Mouse (Mus musculus): Measurements from ENCODE around the gene Mfap1b. TPM values are rescaled to one million over a fixed set of nuclear protein-coding genes. Genes with fewer than 3 reads are reported as not detected.
A peak's percentile ranks its signal among the peaks of the same experiment; 100 is the strongest.
"Not testable (repeated sequence)": the region's sequence is repeated elsewhere in the genome, so short reads cannot be mapped to it uniquely, and the experiment has no call there.

The Mfap1b gene
- total RNA-seq, 1 experiment: 23.2 TPM

DNA sequence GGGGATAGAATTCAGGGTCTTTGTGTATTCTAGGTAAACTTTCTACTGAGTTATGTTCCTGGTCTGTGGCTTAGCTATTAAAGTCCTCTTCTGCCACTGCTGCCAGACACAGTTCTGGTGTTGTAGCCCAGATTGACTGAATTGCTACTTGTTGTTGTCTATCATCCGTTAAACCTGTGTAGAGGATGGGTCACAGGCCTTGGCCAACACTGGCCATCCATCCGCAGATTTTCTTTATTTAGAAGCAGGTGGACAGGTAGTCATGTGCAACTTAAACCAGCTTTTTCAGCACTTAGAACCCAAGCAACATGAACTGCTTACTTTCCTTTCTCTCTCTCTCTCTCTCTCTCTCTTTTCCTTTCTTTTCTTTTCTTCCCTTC, 34.1 kb upstream of the Mfap1b start:
- peak overlapping the region; percentile 84 to 99; a peak in 2 of 4 replicates for H3K4me3 ChIP-seq (ENCODE audit: insufficient read depth in 1 of 2, low read depth in 1 of 2, low read length in 2 of 2, poor library complexity in 1 of 2, severe bottlenecking in 1 of 2)
- in situ Hi-C loops (cut with MboI; ENCODE audit: low sequenced_read_pairs in 2 of 2, unreplicated experiment in 2 of 2): no loop called here
- peaks cover 9% of the 10 kb centered on the region for H3K36me3 ChIP-seq (ENCODE audit: control insufficient read depth, insufficient read depth, low read length, poor library complexity, severe bottlenecking)

DNA sequence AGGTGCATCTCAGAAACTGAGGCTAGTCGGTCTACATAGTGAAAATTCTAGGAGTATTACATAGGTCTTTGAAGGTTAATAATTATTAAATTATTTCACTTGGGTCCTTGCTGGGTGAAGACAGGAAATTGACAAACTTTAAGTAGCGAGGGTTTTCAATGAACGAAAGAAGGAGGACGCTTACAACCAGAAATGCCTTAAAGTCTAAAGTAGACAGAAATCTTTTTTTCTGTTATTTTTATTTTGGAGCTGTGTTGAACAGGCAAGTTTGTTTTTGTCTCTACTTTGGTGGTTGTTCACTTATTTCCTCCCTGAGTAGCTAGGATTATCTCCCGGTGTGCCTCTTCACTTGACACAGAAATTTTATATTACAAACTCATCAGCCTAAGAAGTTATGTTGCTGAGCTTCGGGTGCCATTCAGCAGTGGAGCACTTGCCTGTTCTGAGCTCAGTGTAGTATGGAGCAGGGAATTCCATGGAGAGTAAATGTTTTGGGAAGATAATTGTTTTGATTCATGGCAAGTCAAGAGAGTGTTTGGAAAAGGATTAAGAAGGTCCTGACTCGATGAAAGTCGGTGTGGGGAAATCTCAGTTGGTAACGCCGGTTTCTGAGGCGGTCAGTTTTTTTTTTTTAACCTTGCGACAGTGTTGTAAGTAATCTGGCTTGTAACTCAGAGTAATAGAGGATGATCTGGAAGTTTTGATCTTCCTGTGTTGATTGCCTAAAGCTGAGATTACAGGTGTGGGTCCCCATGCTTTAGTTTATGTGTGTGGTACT, 33.5 kb upstream of the Mfap1b start:
- Histone ChIP-seq H3K4me3 (ENCODE audit: insufficient read depth in 1 of 2, low read depth in 1 of 2, low read length in 2 of 2, poor library complexity in 1 of 2, severe bottlenecking in 1 of 2) (peak overlapping the region; percentile 84 to 99), H3K4me1 (ENCODE audit: control insufficient read depth in 2 of 2, insufficient read depth in 2 of 2, low read length in 2 of 2, poor library complexity in 1 of 2) (peaks cover 0 to 4% of the 10 kb centered on the region in 2 experiments; a peak in 1 of 4 replicates), H3K9me3 (ENCODE audit: control insufficient read depth, insufficient read depth, low read depth, low read length) (no peaks in the 10 kb centered on the region), H3K36me3 (ENCODE audit: control insufficient read depth, insufficient read depth, low read length, poor library complexity, severe bottlenecking) (peaks cover 9% of the 10 kb centered on the region), H3K9ac (ENCODE audit: insufficient read depth, low read depth, low read length, poor library complexity, severe bottlenecking) (peak overlapping the region; percentile 77; the same call in 1 of the 2 replicates), H3K27ac (ENCODE audit: insufficient read depth, low read depth, low read length, poor library complexity, severe bottlenecking) (no peak overlapping the region)
- no peak for DNase-seq (ENCODE audit: low read depth, low spot score)
- in situ Hi-C loops (cut with MboI; ENCODE audit: low sequenced_read_pairs in 2 of 2, unreplicated experiment in 2 of 2): no loop called here
- TF ChIP-seq CHD2 (IDR thresholded peaks at IDR 0.05; ENCODE audit: low read depth, low read length) (no peak), ZC3H11A (IDR thresholded peaks at IDR 0.05; ENCODE audit: borderline replicate concordance, low read depth, low read length) (no peak), ZNF384 (IDR thresholded peaks at IDR 0.05; ENCODE audit: low read depth, low read length) (no peak), HCFC1 (IDR thresholded peaks at IDR 0.05; ENCODE audit: borderline replicate concordance, insufficient read depth, low read length) (no peak), MAFK (IDR thresholded peaks at IDR 0.05; ENCODE audit: insufficient read depth, low read depth, low read length) (no peak)

More for the DNA sequence above, 34.1 kb upstream of the Mfap1b start:
- Histone ChIP-seq H3K27ac (ENCODE audit: insufficient read depth, low read depth, low read length, poor library complexity, severe bottlenecking) (no peak overlapping the region), H3K9ac (ENCODE audit: insufficient read depth, low read depth, low read length, poor library complexity, severe bottlenecking) (peak overlapping the region; percentile 77; the same call in 1 of the 2 replicates), H3K9me3 (ENCODE audit: control insufficient read depth, insufficient read depth, low read depth, low read length) (no peaks in the 10 kb centered on the region), H3K4me1 (ENCODE audit: control insufficient read depth in 2 of 2, insufficient read depth in 2 of 2, low read length in 2 of 2, poor library complexity in 1 of 2) (peaks cover 2 to 4% of the 10 kb centered on the region in 2 experiments; a peak in 1 of 4 replicates)
- DNase-seq (ENCODE audit: low read depth, low spot score): no peak
- TF ChIP-seq ZC3H11A (IDR thresholded peaks at IDR 0.05; ENCODE audit: borderline replicate concordance, low read depth, low read length): no peak
- TF ChIP-seq HCFC1 (IDR thresholded peaks at IDR 0.05; ENCODE audit: borderline replicate concordance, insufficient read depth, low read length): no peak
- TF ChIP-seq ZNF384 (IDR thresholded peaks at IDR 0.05; ENCODE audit: low read depth, low read length): no peak
- no peak for TF ChIP-seq CHD2 (IDR thresholded peaks at IDR 0.05; ENCODE audit: low read depth, low read length)
- no peak for TF ChIP-seq MAFK (IDR thresholded peaks at IDR 0.05; ENCODE audit: insufficient read depth, low read depth, low read length)

DNA sequence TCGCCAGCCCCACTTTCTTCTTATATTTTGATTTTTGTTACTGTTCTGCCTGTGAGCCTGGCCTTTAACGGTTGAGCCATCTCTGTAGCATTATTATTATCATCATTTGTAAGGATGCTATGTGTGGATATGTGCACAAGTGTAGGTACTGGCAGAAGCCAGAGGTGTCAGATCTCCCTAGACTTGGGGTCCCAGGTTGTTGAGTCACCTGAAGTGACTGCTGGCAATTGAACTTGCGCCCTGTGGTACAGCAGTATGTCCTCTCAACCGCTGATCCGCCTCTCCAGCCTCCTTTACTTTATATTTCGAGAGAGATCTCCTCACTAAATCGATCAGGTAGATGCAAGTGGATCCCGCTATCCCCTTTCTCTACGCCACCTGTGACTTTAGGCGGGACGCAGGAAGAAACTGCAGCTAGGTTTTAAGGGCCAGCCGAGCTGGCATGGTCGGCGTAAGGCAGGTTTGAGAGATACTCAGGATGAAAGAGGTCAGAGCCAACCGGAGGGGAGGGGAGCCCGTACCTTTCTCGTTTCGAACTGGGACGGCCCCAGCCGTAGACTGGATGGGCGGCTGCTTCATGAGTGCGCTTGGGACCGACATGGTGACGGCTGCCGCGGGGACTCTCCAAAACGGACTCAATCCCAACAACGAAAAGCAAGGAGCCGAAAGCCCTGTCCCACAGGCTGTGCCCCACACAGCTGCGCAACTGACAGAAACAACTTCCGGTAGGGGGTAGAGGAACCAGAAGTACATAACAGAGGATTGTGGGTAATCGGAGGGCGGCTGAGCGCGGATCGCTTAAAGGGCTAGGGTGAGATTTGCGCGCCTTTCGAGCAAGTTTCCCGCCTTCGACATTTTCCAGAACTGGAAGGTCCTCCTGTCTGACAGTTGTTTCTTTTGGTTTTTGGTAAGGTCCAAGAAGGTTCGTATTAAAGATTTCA, 32.3 kb upstream of the Mfap1b start, which contains the start of the genes Mfap1a and Wdr76:
Gene Mfap1a, minus strand, starts transcription at position 724 of the 941 bp plus-strand sequence.
Gene Wdr76, plus strand, starts transcription at position 782 of the 941 bp plus-strand sequence.
- H3K36me3 ChIP-seq (ENCODE audit: control insufficient read depth, insufficient read depth, low read length, poor library complexity, severe bottlenecking); in situ Hi-C loops (cut with MboI; ENCODE audit: low sequenced_read_pairs in 2 of 2, unreplicated experiment in 2 of 2); H3K4me1 ChIP-seq (ENCODE audit: control insufficient read depth in 2 of 2, insufficient read depth in 2 of 2, low read length in 2 of 2, poor library complexity in 1 of 2); H3K9me3 ChIP-seq (ENCODE audit: control insufficient read depth, insufficient read depth, low read depth, low read length): not testable (repeated sequence)
- TF ChIP-seq HCFC1 (IDR thresholded peaks at IDR 0.05; ENCODE audit: borderline replicate concordance, insufficient read depth, low read length): peak; percentile 68; the same call in 1 of the 2 replicates
- DNase-seq (ENCODE audit: low read depth, low spot score): peak; percentile 88
- peak within 1 kb of the TSS; percentile 96 for H3K9ac ChIP-seq (ENCODE audit: insufficient read depth, low read depth, low read length, poor library complexity, severe bottlenecking)
- H3K4me3 ChIP-seq (ENCODE audit: insufficient read depth in 1 of 2, low read depth in 1 of 2, low read length in 2 of 2, poor library complexity in 1 of 2, severe bottlenecking in 1 of 2): peak within 1 kb of the TSS; percentile 84 to 99
- peak within 1 kb of the TSS; percentile 82 for H3K27ac ChIP-seq (ENCODE audit: insufficient read depth, low read depth, low read length, poor library complexity, severe bottlenecking)

DNA sequence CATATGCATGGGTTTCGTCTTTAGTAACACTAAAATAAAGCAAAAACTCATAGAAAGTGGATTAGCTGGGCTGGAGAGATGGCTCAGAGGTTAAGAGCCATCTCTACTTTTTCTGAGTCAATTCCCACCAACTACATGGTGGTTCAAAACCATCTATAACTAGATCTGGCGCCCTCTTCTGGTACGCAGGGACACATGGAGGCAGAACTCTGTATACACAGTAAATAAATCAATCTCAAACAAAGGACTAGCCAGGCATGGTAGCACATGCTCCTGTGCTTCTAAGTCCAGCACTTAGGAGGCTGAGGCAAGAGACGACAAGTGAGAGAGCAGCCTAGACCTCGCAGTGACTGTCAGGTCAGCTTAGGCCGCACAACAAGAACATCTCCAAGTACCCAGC, 27.7 kb upstream of the Mfap1b start:
- H3K4me1 ChIP-seq (ENCODE audit: control insufficient read depth in 2 of 2, insufficient read depth in 2 of 2, low read length in 2 of 2, poor library complexity in 1 of 2); H3K4me3 ChIP-seq (ENCODE audit: insufficient read depth in 1 of 2, low read depth in 1 of 2, low read length in 2 of 2, poor library complexity in 1 of 2, severe bottlenecking in 1 of 2); in situ Hi-C loops (cut with MboI; ENCODE audit: low sequenced_read_pairs in 2 of 2, unreplicated experiment in 2 of 2); DNase-seq (ENCODE audit: low read depth, low spot score); H3K27ac ChIP-seq (ENCODE audit: insufficient read depth, low read depth, low read length, poor library complexity, severe bottlenecking); H3K9ac ChIP-seq (ENCODE audit: insufficient read depth, low read depth, low read length, poor library complexity, severe bottlenecking); H3K36me3 ChIP-seq (ENCODE audit: control insufficient read depth, insufficient read depth, low read length, poor library complexity, severe bottlenecking); H3K9me3 ChIP-seq (ENCODE audit: control insufficient read depth, insufficient read depth, low read depth, low read length): not testable (repeated sequence)

DNA sequence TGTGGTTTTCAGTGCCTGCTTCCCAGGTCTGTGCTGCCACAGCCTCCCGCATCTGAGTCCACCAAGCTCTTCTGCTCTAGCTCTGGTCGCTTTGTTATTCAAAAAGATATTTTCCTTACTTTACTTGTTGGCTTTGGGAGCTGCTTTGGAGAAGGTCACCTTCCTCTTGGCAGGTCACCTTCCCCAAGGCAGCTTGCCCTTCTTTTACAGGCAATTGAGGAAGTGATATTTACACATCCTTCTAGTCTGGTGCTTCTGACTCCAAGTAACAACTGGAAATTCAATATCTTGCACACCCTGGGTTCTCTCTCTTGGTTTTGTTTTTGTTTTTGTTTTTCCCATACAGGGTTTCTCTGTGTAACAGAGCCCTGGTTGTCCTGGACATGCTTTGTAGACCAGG, 10.5 kb upstream of the Mfap1b start:
- DNase-seq (ENCODE audit: low read depth, low spot score); H3K4me3 ChIP-seq (ENCODE audit: insufficient read depth in 1 of 2, low read depth in 1 of 2, low read length in 2 of 2, poor library complexity in 1 of 2, severe bottlenecking in 1 of 2); H3K4me1 ChIP-seq (ENCODE audit: control insufficient read depth in 2 of 2, insufficient read depth in 2 of 2, low read length in 2 of 2, poor library complexity in 1 of 2); H3K9me3 ChIP-seq (ENCODE audit: control insufficient read depth, insufficient read depth, low read depth, low read length); in situ Hi-C loops (cut with MboI; ENCODE audit: low sequenced_read_pairs in 2 of 2, unreplicated experiment in 2 of 2); H3K27ac ChIP-seq (ENCODE audit: insufficient read depth, low read depth, low read length, poor library complexity, severe bottlenecking); H3K36me3 ChIP-seq (ENCODE audit: control insufficient read depth, insufficient read depth, low read length, poor library complexity, severe bottlenecking); H3K9ac ChIP-seq (ENCODE audit: insufficient read depth, low read depth, low read length, poor library complexity, severe bottlenecking): not testable (repeated sequence)
